Mouse (Mus musculus): ENCODE measurements at regions not wholly inside any gene's neighbourhood (a gene's known extent, or its start where the extent isn't known, plus 50 kb on each side); places are given as distances from the start of the nearest gene placed in this dataset.

GRCm38 (mm10) chr13:111159498-111159897 is 95.3 kb upstream of the Actbl2 start:
- TF ChIP-seq CTCF (IDR thresholded peaks at IDR 0.05; ENCODE audit: low read depth, low read length) (no peak), GATA1 (IDR thresholded peaks at IDR 0.05; ENCODE audit: borderline replicate concordance, low read length) (no peak), POLR2AphosphoS5 (IDR thresholded peaks at IDR 0.05; ENCODE audit: insufficient replicate concordance, low read depth, low read length) (no peak), TAL1 (conservative IDR thresholded peaks at IDR 0.05; ENCODE audit: low read depth, low read length) (no peak)

Data from G1E (cell line).